Mouse (Mus musculus): ENCODE data around the gene Csnk1g1. TPM values are rescaled to one million over a fixed set of nuclear protein-coding genes. Genes with fewer than 3 reads are reported as not detected.

Csnk1g1 gene
- total RNA-seq, 1 experiment, result 23.5 TPM

GRCm38 (mm10) chr9:66084171-66084570 lies 175.4 kb downstream of the Csnk1g1 start:
- Histone ChIP-seq H3K27ac (ENCODE audit: insufficient read depth, low read depth, low read length, poor library complexity, severe bottlenecking) (no peak overlapping the region), H3K4me3 (ENCODE audit: insufficient read depth in 1 of 2, low read depth in 1 of 2, low read length in 2 of 2, poor library complexity in 1 of 2, severe bottlenecking in 1 of 2) (no peak overlapping the region), H3K9me3 (ENCODE audit: control insufficient read depth, insufficient read depth, low read depth, low read length) (no peaks in the 10 kb centered on the region), H3K36me3 (ENCODE audit: control insufficient read depth, insufficient read depth, low read length, poor library complexity, severe bottlenecking) (no peaks in the 10 kb centered on the region), H3K9ac (ENCODE audit: insufficient read depth, low read depth, low read length, poor library complexity, severe bottlenecking) (no peak overlapping the region), H3K4me1 (ENCODE audit: control insufficient read depth in 2 of 2, insufficient read depth in 2 of 2, low read length in 2 of 2, poor library complexity in 1 of 2) (peaks cover 0 to 2% of the 10 kb centered on the region in 2 experiments; a peak in 1 of 4 replicates)
- TF ChIP-seq MAFK (IDR thresholded peaks at IDR 0.05; ENCODE audit: insufficient read depth, low read depth, low read length) (no peak), HCFC1 (IDR thresholded peaks at IDR 0.05; ENCODE audit: borderline replicate concordance, insufficient read depth, low read length) (no peak), ZNF384 (IDR thresholded peaks at IDR 0.05; ENCODE audit: low read depth, low read length) (no peak), CHD2 (IDR thresholded peaks at IDR 0.05; ENCODE audit: low read depth, low read length) (no peak)
- DNase-seq (ENCODE audit: low read depth, low spot score), result no peak
- in situ Hi-C loops (cut with MboI; ENCODE audit: low sequenced_read_pairs in 2 of 2, unreplicated experiment in 2 of 2), result no loop called here

- no peak for DNase-seq (ENCODE audit: low read depth, low spot score)
- H3K9ac ChIP-seq (ENCODE audit: insufficient read depth, low read depth, low read length, poor library complexity, severe bottlenecking), result no peak overlapping the region
- no peak overlapping the region for H3K4me3 ChIP-seq (ENCODE audit: insufficient read depth in 1 of 2, low read depth in 1 of 2, low read length in 2 of 2, poor library complexity in 1 of 2, severe bottlenecking in 1 of 2)
- H3K4me1 ChIP-seq (ENCODE audit: control insufficient read depth in 2 of 2, insufficient read depth in 2 of 2, low read length in 2 of 2, poor library complexity in 1 of 2), result peaks cover 0 to 2% of the 10 kb centered on the region in 2 experiments; a peak in 1 of 4 replicates
- no peak for TF ChIP-seq MAFK (IDR thresholded peaks at IDR 0.05; ENCODE audit: insufficient read depth, low read depth, low read length)
- TF ChIP-seq ZC3H11A (IDR thresholded peaks at IDR 0.05; ENCODE audit: borderline replicate concordance, low read depth, low read length), result no peak
- no peaks in the 10 kb centered on the region for H3K36me3 ChIP-seq (ENCODE audit: control insufficient read depth, insufficient read depth, low read length, poor library complexity, severe bottlenecking)
- H3K27ac ChIP-seq (ENCODE audit: insufficient read depth, low read depth, low read length, poor library complexity, severe bottlenecking), result no peak overlapping the region
- H3K9me3 ChIP-seq (ENCODE audit: control insufficient read depth, insufficient read depth, low read depth, low read length), result no peaks in the 10 kb centered on the region
- in situ Hi-C loops (cut with MboI; ENCODE audit: low sequenced_read_pairs in 2 of 2, unreplicated experiment in 2 of 2), result no loop called here
These were observed 178.3 kb downstream of the Csnk1g1 start for GRCm38 (mm10) chr9:66087062-66087461.

GRCm38 (mm10) chr9:66088411-66088810 lies 179.7 kb downstream of the Csnk1g1 start:
- in situ Hi-C loops (cut with MboI; ENCODE audit: low sequenced_read_pairs in 2 of 2, unreplicated experiment in 2 of 2), result no loop called here

DNA sequence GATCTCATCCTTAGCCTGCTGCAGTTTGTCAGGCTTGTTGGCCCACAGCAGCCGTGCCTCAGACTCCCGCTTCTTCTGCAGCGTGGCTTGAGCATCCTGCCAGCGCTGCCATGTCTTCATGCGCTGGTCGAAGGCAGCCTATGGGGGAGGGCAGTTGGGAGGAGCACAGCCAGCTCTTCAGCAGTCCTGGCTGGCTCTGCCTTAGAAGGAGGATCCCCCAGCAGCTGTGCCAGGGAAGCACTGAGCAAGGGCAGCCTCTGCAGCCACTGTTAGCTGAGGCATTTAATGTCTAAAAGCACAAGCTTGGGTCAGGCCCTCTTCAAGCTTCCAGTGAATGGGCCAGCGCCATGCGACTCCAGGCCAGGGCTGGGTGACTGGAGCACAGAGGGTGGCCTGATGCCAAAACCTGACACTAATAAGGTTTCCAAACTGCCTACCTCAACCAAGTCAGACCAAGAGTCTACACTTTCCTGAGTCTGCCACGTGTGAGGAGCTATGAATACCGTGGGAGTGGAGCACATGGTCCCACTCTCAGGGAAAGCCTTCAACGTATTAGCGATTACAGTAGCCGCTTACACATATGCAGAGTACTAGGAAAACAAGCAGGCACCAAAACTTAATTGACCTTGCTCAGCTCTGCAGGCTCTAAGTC lies 182.0 kb downstream of the Csnk1g1 start:
- TF ChIP-seq CHD2 (IDR thresholded peaks at IDR 0.05; ENCODE audit: low read depth, low read length), result no peak
- no peak for TF ChIP-seq HCFC1 (IDR thresholded peaks at IDR 0.05; ENCODE audit: borderline replicate concordance, insufficient read depth, low read length)
- TF ChIP-seq MAFK (IDR thresholded peaks at IDR 0.05; ENCODE audit: insufficient read depth, low read depth, low read length), result no peak
- TF ChIP-seq ZC3H11A (IDR thresholded peaks at IDR 0.05; ENCODE audit: borderline replicate concordance, low read depth, low read length), result no peak
- no peak for TF ChIP-seq ZNF384 (IDR thresholded peaks at IDR 0.05; ENCODE audit: low read depth, low read length)
- 0 out of 2 replicates have a peak, but pooled peaks cover 6% of the 10 kb centered on the region for H3K36me3 ChIP-seq (ENCODE audit: control insufficient read depth, insufficient read depth, low read length, poor library complexity, severe bottlenecking)
- H3K9ac ChIP-seq (ENCODE audit: insufficient read depth, low read depth, low read length, poor library complexity, severe bottlenecking), result no peak overlapping the region
- no peak for DNase-seq (ENCODE audit: low read depth, low spot score)
- H3K9me3 ChIP-seq (ENCODE audit: control insufficient read depth, insufficient read depth, low read depth, low read length), result no peaks in the 10 kb centered on the region
- in situ Hi-C loops (cut with MboI; ENCODE audit: low sequenced_read_pairs in 2 of 2, unreplicated experiment in 2 of 2), result no loop called here
- no peak overlapping the region for H3K4me3 ChIP-seq (ENCODE audit: insufficient read depth in 1 of 2, low read depth in 1 of 2, low read length in 2 of 2, poor library complexity in 1 of 2, severe bottlenecking in 1 of 2)
- no peak overlapping the region for H3K27ac ChIP-seq (ENCODE audit: insufficient read depth, low read depth, low read length, poor library complexity, severe bottlenecking)
- H3K4me1 ChIP-seq (ENCODE audit: control insufficient read depth in 2 of 2, insufficient read depth in 2 of 2, low read length in 2 of 2, poor library complexity in 1 of 2), result peaks cover 0 to 6% of the 10 kb centered on the region in 2 experiments; a peak in 2 of 4 replicates

More at GRCm38 (mm10) chr9:66088411-66088810, 179.7 kb downstream of the Csnk1g1 start:
- H3K4me1 ChIP-seq (ENCODE audit: control insufficient read depth in 2 of 2, insufficient read depth in 2 of 2, low read length in 2 of 2, poor library complexity in 1 of 2), result peaks cover 0 to 2% of the 10 kb centered on the region in 2 experiments; a peak in 1 of 4 replicates
- TF ChIP-seq HCFC1 (IDR thresholded peaks at IDR 0.05; ENCODE audit: borderline replicate concordance, insufficient read depth, low read length) (no peak), ZNF384 (IDR thresholded peaks at IDR 0.05; ENCODE audit: low read depth, low read length) (no peak), CHD2 (IDR thresholded peaks at IDR 0.05; ENCODE audit: low read depth, low read length) (no peak), ZC3H11A (IDR thresholded peaks at IDR 0.05; ENCODE audit: borderline replicate concordance, low read depth, low read length) (no peak), MAFK (IDR thresholded peaks at IDR 0.05; ENCODE audit: insufficient read depth, low read depth, low read length) (no peak)
- H3K9me3 ChIP-seq (ENCODE audit: control insufficient read depth, insufficient read depth, low read depth, low read length), result no peaks in the 10 kb centered on the region
- H3K27ac ChIP-seq (ENCODE audit: insufficient read depth, low read depth, low read length, poor library complexity, severe bottlenecking), result no peak overlapping the region
- no peak overlapping the region for H3K4me3 ChIP-seq (ENCODE audit: insufficient read depth in 1 of 2, low read depth in 1 of 2, low read length in 2 of 2, poor library complexity in 1 of 2, severe bottlenecking in 1 of 2)
- 0 out of 2 replicates have a peak, but pooled peaks cover 2% of the 10 kb centered on the region for H3K36me3 ChIP-seq (ENCODE audit: control insufficient read depth, insufficient read depth, low read length, poor library complexity, severe bottlenecking)
- no peak overlapping the region for H3K9ac ChIP-seq (ENCODE audit: insufficient read depth, low read depth, low read length, poor library complexity, severe bottlenecking)
- DNase-seq (ENCODE audit: low read depth, low spot score), result peak; percentile 50
